Mouse (Mus musculus): Measurements from ENCODE around the gene Gripap1.
"Not testable (repeated sequence)": the region's sequence is repeated elsewhere in the genome, so short reads cannot be mapped to it uniquely, and the experiment has no call there.

The Gripap1 gene

DNA sequence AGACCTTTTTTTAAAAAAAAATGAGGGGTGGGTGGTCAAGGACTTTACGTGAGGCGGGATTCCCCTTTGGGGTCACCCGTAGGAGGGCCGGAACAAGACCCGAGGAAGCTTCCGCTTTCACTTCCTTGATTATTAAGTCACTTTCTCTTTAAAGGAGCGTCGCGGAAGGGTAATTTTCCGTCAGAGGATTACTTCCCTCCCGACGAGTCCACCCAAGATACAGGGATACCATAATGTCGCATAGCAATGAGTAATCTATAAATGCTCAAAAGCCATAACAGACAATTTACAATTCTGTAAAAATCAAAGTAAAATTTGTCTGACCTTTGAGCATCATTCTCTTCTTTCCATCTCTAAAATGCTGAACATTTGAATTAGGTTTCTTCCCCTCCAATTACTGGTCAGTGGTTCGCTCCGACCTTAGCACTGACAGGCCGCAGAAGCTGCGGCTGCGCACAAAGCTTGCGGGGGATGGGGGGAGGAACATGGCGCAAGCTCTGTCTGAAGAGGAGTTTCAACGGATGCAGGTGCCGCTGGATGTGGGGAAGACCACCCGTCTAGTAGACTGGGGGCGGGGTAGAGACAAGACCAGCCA is at the start of gene Gripap1:
Gripap1 (plus strand) TSS at position 224 of the 595 bp plus-strand sequence.
- peak; percentile 84 for DNase-seq

GRCm38 (mm10) chrX:7740082-7740819 is 49.3 kb upstream of the Gripap1 start:
- no peak for DNase-seq

DNA sequence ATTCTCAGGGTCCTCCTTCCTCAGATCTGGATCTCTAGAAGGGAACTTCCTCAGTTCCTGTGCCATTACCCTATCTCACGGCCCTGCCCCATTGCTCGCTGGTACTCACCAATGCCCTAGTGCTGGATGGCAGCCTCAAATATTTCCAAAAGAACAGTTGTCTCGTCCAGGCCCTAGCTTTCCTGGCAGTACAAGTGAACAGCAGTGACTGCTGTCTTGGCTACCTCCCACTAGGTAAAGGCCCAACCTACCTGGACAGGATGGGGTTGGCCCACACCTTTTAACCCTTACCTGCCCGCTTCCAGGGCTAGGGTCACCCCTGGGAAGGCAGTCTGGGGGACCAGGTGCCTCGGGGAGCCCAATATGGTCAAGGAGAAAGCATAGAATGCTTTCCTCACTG is 48.5 kb upstream of the Gripap1 start:
- peak; percentile 74 for DNase-seq

DNA sequence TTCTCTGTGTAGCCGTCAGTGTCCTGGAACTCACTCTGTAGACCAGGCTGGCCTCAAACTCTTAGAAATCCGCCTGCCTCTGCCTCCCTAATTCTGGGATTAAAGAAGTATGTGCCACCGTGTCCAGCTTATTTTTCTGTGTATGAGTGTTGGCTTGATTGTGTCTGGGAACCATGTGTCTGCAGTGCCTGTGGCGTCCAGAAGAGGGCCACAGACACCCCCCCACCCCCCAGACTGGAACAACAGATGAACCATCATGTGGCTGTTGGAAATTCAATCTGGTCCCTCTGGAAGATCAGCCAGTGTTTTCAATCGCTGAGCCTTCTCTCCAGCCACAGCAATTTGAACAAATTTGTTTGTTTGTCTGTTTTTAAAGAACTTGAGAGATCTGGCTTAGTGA is 46.1 kb upstream of the Gripap1 start:
- DNase-seq: no peak

DNA sequence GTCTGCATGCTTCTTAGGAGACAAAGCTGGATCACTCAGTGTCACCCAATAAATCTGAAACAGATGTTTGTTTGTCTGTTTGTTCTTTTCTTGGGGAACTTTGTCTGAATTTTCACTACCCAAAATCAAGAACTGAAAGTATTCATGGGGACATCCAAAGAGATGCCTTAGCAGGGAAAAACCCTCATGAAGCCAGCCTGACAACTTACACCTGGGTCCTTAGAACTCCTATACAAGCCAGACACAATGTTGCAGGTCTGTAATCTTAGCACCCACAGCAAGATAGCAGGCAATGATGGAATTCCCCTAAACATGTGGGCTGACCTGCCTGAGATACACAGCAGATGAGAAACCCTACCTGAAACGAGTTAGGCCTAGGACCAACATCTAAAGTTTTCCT is 44.6 kb upstream of the Gripap1 start:
- DNase-seq: no peak

DNA sequence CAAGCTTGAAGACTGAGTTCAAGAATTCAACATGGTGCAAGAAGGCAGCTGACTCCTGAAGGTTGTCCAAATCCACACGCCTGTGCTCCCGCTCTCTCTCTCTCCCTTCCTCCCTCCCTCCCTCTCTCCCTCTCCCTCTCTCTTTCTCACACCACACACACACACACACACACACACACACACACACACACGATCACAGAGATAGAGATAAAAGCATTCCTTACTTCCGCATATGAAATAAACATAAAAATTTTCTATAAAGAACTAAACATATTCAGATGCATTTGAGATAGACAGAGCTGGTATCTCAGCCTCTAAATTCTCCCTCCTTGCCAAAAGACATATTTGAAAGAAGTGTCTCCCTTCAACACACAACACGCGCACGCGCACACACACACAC is 44.1 kb upstream of the Gripap1 start:
- no peak for DNase-seq

- DNase-seq: peak; percentile 85
These were observed 39.0 kb upstream of the Gripap1 start, which contains the start of gene Ccdc120 for GRCm38 (mm10) chrX:7750432-7751116. Gene Ccdc120, minus strand, starts transcription at chrX:7750905.

GRCm38 (mm10) chrX:7753627-7754026 is 35.9 kb upstream of the Gripap1 start:
- DNase-seq: not testable (repeated sequence)

GRCm38 (mm10) chrX:7762137-7762920 is 27.2 kb upstream of the Gripap1 start, which contains the start of gene Tfe3:
Gene Tfe3, plus strand, starts transcription at chrX:7762560.
- DNase-seq: peak; percentile 93

DNA sequence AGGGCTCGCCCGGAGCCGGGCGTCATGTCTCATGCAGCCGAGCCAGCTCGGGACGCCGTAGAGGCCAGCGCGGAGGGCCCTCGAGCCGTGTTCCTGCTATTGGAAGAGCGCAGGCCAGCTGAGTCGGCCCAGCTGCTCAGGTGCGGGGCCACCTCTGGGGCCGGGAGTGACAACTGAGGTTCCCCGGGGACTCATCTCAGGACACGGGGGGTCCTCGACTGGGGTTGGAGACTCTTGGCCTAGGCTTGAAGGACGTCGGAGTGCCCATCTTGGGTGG is 26.7 kb upstream of the Gripap1 start:
- DNase-seq: no peak

DNA sequence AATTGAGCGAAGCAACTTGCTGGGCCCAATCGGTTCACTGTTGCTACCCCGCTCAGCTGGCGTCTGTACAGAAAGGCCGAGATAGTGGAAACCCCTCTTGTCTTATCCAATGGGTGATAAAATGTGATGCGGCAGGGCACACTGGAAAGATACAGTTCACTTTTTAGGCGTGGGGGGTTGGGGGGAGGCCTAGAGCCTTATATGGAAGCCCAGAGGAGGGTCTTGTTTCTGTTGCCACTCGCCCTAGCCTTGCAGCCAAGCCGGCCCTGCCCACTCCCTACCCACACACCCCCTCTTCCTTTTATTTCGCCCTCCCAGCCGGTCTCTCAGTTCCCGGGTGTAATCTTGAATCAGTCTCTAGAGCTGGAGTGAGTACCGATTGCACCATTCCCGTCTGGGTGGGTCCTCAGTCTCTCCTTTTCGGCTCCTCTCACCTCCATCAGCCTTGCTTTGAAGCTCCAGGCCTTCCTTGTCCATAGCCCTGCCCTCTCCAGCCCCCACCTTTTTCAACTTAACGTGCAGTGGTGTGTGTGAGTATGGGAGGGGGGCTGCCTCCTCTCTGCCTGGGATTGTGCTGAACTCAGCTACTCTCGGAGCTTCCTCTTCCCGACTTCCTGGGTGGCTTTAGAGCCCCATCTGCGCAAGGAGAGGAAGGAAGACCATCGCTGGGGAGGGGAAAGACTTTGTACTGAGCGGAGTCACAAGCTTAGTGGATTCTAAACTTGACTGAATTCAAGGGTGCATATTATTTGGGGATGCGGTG is 25.8 kb upstream of the Gripap1 start:
- DNase-seq: no peak

DNA sequence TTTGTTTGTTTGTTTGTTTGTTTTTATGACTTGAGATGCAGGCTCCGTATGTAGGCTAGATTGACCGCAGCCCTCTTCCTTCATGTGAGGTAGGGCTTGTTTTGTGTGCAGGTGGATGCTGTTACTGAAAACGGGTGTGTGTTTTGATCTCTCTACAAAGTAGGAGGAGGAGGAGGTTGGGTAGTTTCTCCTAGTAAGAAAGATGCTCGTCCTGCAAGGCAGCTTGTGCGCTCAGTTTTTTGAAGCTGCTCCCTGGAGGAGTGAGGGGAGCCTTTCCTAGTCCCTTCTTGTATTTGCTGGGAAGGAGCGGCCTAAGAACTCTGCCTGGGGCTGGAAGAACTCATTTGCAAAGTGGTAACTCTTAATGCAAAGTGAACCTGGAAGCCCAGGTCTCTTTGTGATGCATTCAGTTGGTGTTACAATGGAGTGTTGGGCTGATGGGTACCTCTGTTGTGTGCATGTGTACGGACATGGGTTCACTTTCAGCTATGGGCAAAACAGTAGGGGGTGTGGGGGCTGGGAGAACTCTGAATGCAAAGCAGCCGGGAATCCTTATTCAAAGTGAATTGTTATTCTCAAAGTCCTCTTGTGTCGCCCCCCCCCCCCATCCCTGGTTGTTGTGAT is 24.8 kb upstream of the Gripap1 start:
- DNase-seq: no peak

GRCm38 (mm10) chrX:7765281-7765670 is 24.3 kb upstream of the Gripap1 start:
- no peak for DNase-seq

- peak; percentile 24 for DNase-seq
These were observed 23.8 kb upstream of the Gripap1 start for GRCm38 (mm10) chrX:7765764-7766163.

GRCm38 (mm10) chrX:7769302-7770017 is 20.1 kb upstream of the Gripap1 start:
- no peak for DNase-seq

DNA sequence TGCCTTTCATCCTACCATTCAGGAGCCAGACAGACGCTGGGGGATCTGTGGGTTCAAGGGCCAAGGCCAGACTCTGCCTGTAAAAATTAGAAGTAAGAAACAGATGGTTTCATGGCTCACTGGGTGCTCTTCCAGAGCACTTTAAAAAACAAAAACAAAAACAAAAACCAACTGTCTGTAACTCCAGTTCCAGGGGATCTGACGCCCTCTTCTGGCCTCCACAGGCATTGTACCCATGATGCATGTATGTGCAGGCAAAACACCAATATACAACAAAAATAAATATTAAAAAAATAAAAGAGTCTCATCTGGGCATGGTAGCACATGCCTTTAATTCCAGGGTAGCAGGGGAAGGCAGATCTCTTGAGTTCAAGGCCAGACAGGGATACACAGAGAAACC is 16.8 kb upstream of the Gripap1 start:
- peak; percentile 43 for DNase-seq

- DNase-seq: no peak
These were observed 13.9 kb upstream of the Gripap1 start for GRCm38 (mm10) chrX:7775501-7776205.

- DNase-seq: peak; percentile 68
These were observed 13.1 kb upstream of the Gripap1 start for GRCm38 (mm10) chrX:7776329-7777082.

GRCm38 (mm10) chrX:7778450-7779244 is 10.9 kb upstream of the Gripap1 start:
- no peak for DNase-seq

Measured in cerebellum, adult 9-10 months (tissue).